Mouse (Mus musculus) T-helper 17 cell (primary cell): ENCODE data around the gene Gm5901.

ENCODE experiments used
- in situ Hi-C, 2 experiments: fragments of 300-600 bp; cut with MboI, MseI; formaldehyde crosslinking; loops; 1 replicate in 1 of 2; 2 replicates in 1 of 2; pipeline ENCODE4 v1.15.1; 2025; ENCODE audit warnings: high pct_unique_total_duplicates in 2 of 2

The Gm5901 gene

GRCm38 (mm10) chr7:105399935-105400624, 25.2 kb downstream of the Gm5901 start, which contains the start of gene Fam160a2:
TSS of gene Fam160a2 (minus strand) at chr7:105400054.
- in situ Hi-C loops, result loop anchor here in 1 of 2 experiments (10.0 kb wide), 2 partner anchors 235 to 335 kb away; partner anchors contain the start of genes Ilk, Rrp8 and Trim3

- in situ Hi-C loops, result no loop called here
Observed at GRCm38 (mm10) chr7:105404268-105404667, 29.4 kb downstream of the Gm5901 start, which contains the start of gene Cnga4. TSS of gene Cnga4 (plus strand) at chr7:105404568.

GRCm38 (mm10) chr7:105406322-105406721, 31.5 kb downstream of the Gm5901 start:
- in situ Hi-C loops, result loop anchor here in 1 of 2 experiments (5.0 kb wide), 1 partner anchor 76 kb away; the partner anchor contains the start of gene Cavin3

- in situ Hi-C loops, result loop anchor here in 1 of 2 experiments (10.0 kb wide), 1 partner anchor 103 kb away; no protein-coding TSS in a partner anchor
Observed at GRCm38 (mm10) chr7:105411874-105412632, 37.2 kb downstream of the Gm5901 start.

GRCm38 (mm10) chr7:105414385-105414784, 39.5 kb downstream of the Gm5901 start:
- in situ Hi-C loops, result loop anchor here in 1 of 2 experiments (10.0 kb wide), 1 partner anchor 100 kb away; no protein-coding TSS in a partner anchor

GRCm38 (mm10) chr7:105416529-105416928, 41.7 kb downstream of the Gm5901 start:
- in situ Hi-C loops, result loop anchor here (5.0 to 10.0 kb wide), 2 partner anchors 98 to 106 kb away; no protein-coding TSS in a partner anchor

- in situ Hi-C loops, result loop anchor here (5.0 to 10.0 kb wide), 2 partner anchors 97 to 104 kb away; no protein-coding TSS in a partner anchor
Observed at GRCm38 (mm10) chr7:105418106-105418505, 43.3 kb downstream of the Gm5901 start.

GRCm38 (mm10) chr7:105420903-105421302, 46.1 kb downstream of the Gm5901 start:
- in situ Hi-C loops, result no loop called here

- in situ Hi-C loops, result no loop called here
Observed at GRCm38 (mm10) chr7:105424368-105424767, 49.5 kb downstream of the Gm5901 start.

- in situ Hi-C loops, result no loop called here
Observed at GRCm38 (mm10) chr7:105425424-105426043, 50.7 kb downstream of the Gm5901 start, which contains the start of gene Cckbr. TSS of gene Cckbr (plus strand) at chr7:105425731.

- in situ Hi-C loops, result no loop called here
Observed at GRCm38 (mm10) chr7:105426051-105426450, 51.2 kb downstream of the Gm5901 start.
